Mouse (Mus musculus) cerebellum, adult (tissue): ENCODE results near the gene Hs6st3.

Experiments used
- ATAC-seq: cut with Nextera tagmentation; 2 replicates; pipeline ENCODE4 v1.9.2; 2017; ENCODE audit warnings: mild to moderate bottlenecking, moderate library complexity, mixed read lengths; ENCODE audit not compliant: insufficient number of reproducible peaks, low FRiP score, low TSS enrichment

Hs6st3 gene

DNA sequence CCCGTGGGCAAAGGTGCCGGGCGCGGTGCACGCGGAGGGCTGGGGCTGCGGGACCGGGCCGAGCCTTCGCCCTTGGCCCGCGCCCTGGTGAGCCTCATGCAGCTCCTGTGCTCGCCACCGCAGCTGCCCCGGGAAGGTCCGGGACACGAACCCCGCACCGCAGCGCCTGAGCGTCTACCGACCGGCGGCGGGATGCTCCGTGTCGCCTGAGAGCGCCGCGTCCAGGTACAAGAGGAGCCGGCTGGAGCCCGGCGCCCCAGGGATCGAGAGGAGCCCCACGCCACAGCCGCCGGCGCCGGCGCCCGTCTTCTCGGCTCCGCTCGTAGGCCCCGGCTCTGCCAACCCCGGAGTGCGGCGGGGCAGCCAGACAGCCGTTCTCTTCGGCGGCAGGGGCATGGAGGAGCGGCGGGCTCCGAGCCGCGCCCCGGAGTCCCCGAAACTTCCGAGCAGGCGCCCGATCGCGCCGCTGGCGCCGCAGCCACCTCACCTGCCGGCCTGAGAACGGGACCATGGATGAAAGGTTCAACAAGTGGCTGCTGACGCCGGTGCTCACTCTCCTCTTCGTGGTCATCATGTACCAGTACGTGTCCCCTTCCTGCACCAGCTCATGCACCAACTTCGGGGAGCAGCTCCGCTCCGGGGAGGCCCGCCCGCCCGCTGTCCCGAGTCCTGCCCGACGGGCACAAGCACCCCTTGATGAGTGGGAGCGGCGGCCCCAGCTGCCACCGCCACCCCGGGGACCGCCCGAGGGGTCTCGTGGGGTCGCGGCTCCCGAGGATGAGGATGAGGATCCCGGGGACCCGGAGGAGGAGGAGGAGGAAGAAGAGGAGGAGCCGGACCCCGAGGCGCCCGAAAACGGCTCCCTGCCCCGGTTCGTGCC lies at the start of gene Hs6st3:
TSS of gene Hs6st3 (plus strand) at position 436 of the 880 bp plus-strand sequence.
- ATAC-seq: peak; percentile 9; the same call in 1 of the 2 replicates

DNA sequence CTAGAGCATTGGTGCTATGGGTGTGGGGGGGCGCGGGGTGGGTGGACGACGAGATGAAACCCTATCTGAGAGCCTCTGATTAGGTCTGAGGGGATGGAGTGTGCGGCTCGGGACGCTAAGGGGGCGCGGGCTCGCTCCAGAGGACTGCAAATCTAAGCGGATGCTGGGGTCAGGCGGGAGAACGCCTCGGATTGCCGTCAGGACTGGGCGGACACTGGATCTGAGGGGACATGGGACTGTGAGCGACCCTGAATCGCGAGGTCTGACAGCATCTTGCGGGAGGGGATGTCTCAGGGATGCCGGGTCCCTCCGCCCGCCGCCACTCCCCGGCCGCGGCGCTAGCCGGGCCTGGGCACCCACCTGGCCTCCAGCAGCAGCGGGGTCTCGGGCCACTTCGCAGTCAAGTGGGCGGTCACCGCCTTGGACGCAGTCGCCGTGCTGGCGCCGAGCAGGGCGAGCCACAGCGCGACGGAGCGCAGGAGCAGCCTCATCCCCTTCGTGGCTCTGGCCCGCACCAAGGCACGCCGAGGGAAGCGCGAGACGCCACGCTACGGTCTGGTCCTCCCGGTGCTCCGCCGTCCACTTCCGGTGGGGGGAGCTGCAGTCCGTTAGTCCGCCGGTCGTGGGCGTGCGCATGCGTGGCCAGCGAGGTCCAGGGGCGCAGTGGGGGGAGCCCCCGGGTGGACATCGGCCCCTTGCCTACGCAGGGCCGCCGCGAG lies 39.1 kb upstream of the Hs6st3 start, which contains the start of gene Uggt2:
TSS of gene Uggt2 (minus strand) at position 580 of the 719 bp plus-strand sequence.
- peak; percentile 95 for ATAC-seq

DNA sequence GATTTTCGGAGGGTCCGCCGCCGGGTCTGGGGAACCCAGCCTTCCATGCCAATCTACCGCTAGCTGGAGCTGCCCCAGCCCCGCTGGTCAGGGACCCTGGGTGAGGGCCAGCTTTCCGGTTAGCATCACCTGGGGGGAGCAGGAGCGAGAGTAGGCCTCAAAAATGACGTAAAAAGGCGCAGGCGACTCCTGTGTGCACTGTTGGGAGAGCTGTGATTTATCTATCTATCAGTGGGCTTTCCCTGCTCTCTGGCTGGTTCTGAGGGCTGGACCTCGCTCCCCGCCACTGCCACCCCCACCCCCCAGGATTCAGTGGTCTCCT lies 38.6 kb upstream of the Hs6st3 start:
- ATAC-seq: peak; percentile 84

DNA sequence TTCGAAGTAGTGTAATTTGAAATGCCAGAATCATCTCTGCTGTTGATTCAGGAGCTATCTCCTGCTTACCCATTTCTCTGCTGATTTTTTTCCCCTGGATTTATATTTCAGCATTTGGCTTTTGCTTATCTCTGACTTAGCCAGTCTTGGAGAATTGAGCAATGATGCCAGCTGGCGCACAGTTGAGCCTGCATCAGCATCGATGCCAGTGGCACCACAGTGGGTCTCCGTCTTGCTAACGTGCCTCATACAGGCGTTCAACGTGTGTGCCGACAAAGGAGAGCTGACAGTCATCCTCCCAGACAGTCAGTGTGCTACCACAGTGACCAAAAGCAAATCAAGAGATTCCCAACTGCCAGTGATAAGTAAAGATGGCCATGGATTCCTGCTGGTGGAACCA lies 30.6 kb upstream of the Hs6st3 start:
- ATAC-seq: 0 out of 2 replicates have a peak, but pooled peaks have one; percentile 36

DNA sequence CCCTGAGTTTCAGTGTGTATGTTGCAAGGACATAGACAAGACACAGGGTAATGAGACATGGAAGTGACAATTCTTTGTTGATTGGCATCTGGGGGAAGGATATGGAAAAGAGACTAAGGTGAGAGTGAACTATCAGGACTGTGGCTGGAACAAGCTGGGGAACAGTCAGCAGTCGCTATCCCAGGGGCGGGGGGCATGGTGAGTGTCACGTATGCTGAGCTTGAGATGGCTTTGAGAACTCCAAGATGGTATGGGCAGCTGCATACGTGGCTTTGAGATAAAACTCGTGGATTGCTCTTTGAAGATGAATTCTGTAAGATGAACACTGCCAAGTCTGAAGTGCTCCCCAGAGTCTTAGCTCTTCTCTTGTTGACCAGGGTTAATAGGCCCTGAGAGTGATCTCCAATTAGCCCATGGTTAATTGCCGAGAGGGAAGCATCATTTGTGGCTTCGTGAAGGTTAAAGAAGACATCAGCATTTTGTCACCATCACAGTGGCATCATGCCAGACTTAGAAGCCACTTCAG lies 29.3 kb upstream of the Hs6st3 start:
- ATAC-seq: no peak

DNA sequence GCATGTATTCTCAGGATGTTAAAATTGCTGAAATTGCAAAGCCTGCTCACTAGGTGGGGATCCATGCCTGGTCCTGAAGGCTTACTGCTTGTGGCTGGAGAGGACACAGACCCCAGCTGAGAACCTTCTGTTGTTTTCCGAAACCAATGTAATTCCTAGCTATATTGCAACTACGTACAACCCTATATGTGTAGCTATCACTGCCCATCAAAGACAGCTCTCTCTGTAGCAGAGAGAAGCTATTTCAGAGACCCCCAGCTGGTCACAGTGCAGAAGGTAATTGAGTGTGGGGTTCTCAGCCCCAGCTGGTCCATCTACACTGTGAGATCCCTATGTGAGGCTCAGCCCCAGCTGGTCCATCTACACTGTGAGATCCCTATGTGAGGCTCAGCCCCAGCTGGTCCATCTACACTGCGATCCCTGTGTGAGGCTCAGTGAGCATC lies 28.3 kb upstream of the Hs6st3 start:
- ATAC-seq: peak; percentile 75

DNA sequence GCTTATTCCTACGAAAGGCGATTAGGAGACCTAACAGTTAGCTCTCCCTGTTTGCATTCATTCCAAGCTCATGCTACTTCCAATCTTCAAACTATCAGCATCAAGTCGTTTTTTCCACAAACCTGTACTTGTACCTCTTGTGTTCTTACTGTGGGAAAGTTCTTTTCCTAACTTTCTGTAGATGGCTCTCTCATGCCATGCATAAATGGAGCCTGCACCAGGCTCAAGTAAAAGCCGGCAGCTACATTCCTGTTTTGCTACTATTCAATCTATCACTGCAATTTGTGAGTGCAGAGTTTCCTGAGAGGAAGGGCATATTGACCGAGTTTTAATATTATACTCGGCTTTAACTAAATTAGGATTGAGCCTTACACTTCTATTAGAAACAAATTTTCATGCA lies 25.6 kb upstream of the Hs6st3 start:
- ATAC-seq: no peak

DNA sequence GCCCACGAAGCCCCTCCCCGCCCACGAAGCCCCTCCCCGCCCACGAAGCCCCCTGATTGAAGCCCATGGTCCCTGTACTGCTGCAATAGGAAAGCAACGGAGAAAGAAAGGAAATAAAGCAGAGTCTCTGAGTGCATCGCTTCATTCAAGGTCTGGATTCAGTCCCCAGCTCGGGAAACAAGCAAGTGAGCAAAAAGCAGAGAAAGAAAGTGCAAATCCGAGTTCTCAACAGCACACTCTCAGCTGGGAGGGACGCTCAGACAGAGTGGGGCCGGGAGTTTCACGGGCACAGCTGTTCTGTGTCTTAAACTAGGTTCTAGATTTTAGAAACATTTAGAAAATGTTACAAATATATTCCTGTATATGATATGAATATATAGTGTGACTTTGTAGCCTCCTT lies 14.6 kb upstream of the Hs6st3 start:
- no peak for ATAC-seq

DNA sequence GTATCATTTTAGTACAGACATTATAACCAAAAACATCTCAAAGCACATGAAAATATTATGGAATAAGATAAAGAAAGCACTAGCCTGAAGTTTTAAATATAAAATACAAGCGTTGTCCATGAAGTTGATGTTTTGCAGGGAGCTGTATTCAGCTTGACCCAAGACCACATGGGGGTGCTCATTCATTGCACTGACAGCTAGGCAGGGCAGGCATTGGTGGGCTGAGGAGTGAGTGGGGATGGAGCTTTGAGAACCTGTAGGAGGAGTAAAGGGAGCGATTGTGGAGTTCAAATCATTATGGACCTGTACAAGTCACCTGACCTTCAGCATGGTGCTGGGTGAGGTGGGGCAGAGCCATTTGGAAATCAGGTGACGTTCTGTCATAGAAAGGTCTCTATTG lies 14.1 kb upstream of the Hs6st3 start:
- ATAC-seq: peak; percentile 75; the same call in 1 of the 2 replicates

DNA sequence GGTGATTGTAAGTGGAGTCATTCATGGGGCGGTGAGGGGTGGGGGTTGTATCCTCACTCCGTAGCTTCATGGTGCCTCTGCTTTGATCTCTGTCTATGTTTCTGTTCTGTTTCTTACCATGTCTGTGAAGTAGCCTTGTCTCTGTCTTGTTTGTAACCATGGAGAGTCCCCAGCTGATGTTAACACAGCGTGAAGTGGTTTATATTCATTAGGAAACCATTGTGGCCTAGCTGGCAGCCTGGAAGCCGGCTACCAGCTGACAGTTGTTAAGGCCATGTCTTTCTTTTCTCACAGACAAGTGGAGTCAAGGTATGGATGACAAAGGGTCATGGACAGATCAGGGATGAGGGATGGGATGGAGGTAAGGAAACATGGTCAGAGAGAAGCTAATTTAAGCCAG lies 12.3 kb upstream of the Hs6st3 start:
- no peak for ATAC-seq

DNA sequence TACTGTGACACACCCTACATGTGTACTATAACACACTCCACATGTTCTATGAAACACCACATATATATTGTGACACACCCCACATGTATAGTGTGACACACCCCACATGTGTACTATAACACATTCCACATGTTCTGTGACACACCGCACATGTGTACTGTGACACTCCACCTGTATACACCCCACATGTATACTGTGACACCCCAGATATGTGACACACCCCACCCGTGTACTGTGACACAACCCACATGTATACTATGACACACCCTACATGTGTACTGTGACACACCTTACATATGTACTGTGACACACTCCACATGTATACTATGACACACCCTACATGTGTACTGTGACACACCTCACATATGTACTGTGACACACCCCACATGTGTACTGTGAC lies 10.8 kb upstream of the Hs6st3 start:
- no peak for ATAC-seq

DNA sequence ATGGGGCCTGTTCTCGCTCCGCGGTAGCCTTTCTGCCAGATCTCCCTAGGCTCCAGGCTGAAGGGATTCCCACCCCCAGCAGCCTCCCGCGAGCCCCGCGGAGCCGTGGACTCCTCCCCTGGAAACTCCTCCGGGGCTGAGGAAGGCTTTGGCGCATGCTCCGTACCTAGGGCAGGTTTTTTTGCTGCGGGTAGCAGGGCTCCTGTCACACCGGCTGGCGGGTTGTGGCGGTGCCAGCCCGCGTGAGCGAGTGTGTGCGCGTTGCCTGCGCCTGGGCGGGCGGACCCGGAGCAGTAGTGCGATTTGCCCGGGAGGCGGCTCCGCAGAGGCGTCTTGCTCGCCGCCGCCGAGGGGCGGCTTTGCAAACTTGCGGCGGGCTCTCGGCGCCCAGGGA lies 632 bp upstream of the Hs6st3 start:
- peak; percentile 92 for ATAC-seq

DNA sequence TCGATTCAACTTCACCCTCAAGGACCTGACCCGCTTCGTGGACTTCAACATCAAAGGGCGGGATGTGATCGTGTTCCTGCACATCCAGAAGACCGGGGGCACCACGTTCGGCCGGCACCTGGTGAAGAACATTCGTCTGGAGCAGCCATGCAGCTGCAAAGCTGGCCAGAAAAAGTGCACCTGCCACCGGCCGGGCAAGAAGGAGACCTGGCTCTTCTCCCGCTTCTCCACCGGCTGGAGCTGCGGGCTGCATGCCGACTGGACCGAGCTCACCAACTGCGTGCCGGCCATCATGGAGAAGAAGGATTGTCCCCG lies 602 bp downstream of the Hs6st3 start:
- no peak for ATAC-seq

DNA sequence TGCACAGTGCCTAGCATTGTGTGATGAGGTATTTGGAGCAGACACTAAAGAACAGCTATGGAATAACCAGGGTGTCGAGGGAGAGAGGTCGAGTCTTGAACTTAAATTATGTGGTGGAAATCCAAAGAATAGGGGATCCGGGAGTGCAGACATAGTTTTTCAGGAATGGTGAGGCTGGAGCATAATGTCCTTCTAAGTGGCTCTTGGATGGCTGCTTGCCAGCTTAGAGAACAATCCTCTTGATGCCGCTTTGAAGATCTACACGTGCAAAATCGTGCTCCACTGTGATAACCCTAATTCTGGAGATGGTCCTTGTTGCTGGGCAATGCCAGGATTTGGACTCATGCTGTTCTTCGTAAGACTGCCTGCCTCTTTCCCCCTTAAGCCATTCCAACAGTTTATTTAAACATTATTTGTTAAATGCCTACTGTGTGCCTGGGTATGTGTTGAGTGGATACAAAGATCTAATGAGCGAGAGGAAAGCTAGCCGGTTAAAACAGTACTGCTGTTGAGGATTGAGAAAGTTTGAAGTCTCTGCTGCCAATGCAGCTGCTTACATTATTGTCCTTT lies 1.3 kb downstream of the Hs6st3 start:
- no peak for ATAC-seq

DNA sequence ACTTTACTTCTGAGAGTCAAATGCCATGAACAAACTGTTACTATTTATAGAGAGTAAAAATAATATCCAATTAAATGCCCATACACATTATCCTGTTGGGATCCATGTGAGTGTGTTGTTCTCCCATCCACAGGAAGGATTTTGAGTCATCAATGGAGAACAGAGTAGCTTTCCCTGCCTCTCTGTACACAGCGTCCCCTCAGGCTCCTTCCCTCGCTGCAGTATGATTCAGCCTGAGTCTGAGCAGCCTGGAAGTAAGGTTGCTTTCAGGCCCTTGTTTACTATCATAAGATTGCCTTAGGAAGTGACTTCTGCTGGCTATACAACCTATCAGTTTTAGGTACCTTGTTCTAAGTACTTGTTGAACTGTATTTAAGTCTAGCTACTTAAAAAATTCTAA lies 14.9 kb downstream of the Hs6st3 start:
- no peak for ATAC-seq

DNA sequence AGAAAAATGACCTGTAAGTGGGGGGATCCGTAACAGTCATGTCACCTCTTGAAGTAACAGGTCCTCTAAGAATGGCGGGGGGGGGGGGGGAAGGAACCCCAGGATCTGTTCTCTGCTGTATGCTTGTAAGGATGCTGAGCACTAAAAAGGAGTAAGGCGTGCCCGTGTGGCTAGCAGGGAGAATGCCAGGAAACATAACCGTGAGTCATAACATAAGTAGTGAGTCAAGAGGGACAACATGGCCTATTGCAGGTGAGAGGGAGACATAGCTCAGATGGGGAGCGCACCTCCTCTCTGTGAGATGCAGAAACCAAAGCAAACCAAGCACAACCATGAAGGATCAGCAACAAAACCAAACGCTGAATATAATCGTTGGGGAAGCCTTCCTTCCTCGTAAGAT lies 55.8 kb downstream of the Hs6st3 start:
- no peak for ATAC-seq

DNA sequence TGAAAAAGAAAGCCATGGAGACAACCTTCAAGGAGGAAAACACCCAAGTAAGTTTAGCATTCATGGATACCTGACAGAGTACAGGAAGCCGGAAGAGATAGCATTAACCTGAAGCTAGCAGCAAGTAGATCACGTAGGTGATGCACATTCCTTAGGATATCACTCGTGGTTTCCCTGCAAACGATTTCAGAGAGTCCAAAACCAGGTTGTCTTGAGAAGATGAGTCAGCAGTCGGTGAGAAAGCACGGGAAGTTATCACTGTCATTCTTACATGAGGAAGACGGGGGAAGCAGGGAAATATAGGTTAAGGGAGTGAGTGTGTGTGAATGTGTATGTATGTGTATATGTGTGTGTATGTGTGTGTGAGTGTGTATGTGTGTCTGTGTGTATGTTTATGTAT lies 65.4 kb downstream of the Hs6st3 start:
- no peak for ATAC-seq

DNA sequence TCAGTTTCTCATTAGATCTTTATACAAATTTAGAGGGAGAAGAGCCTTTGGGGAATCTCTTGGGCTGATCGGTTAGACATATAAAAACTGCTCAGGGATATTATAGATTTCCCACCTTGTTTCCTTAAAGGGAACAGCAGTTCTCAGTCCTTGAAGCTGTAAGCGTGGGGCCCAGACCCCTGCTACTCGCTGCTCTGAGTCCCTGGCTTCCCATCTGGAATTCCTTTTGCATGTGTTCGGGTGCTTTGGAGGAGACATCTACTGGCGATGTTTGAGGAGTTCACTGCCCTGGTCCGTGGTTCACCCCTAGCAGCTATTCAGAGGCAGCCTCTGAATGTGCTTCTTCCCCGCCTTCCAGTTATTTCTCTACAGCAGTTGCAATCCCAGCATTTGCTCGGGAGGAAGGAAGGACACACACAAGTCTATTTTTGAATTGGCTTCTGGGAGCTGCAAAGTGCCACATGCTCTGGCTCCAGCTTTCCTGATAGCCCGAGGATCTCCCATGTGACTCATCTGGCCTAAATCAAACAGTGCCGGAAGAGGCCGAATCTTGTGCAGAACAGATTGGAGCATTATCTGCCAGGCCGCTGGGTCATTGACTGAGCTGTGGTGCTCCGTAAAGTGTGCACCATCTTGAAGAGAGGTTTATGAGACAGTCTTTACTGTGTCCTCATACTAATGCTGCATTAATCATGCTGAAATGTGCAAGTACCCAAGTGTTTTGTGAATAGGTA lies 77.6 kb downstream of the Hs6st3 start:
- 0 out of 2 replicates have a peak, but pooled peaks have one; percentile 53 for ATAC-seq

DNA sequence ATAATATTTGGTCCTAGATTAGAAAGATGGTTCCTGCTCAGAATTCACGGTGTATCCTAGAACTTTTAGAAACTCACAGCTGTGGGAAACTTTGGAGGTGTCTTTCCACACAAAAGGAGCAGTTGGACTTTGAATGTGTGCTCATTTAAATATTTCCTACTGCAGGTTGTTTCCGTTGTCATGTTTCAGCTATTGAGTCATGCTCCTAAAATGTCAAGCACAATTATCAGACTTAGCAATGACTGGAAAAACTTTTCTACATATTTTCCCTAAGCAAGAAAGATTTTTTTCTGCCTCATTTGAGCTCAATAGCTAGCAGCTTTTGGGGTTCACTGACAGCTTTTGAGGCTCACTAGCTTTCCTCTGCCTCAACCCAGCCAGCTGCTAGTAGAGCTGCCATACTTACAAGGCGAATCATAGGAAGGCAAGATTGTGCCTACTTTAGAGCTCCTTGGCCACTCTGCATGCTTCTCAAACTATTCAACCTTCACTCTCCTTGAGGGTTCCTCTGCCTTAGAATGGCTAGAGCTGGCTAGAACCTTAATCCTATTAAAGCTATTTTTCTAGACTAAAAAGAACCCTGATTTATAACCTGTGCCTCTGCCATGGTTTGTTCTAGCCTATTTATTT lies 89.7 kb downstream of the Hs6st3 start:
- no peak for ATAC-seq

DNA sequence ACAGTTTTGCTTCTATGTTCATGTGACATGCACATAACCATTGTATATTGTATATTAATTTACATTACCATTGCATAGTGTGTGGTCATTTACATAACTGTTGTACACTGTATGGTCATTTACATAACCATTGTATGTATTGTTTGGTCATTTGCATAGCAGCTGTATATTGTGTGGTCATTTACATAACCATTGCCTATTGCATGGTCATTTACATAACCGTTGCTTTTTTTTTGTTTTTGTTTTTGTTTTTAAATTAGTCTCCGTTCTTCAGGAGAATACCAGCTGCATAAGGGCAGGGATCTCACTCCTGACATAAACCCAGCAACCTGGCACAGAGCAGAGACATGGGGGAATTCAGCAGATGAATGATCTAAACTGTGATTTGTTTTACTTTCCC lies 95.5 kb downstream of the Hs6st3 start:
- ATAC-seq: no peak
